Mouse (Mus musculus) kidney, embryonic 16.5 days (tissue): ENCODE measurements at regions not wholly inside any gene's neighbourhood (a gene's known extent, or its start where the extent isn't known, plus 50 kb on each side); places are given as distances from the start of the nearest gene placed in this dataset.
A peak's percentile ranks its signal among the peaks of the same experiment; 100 is the strongest.

Experiments
- ATAC-seq: fragments of 200-750 bp; cut with Nextera tagmentation; 2 replicates; pipeline ENCODE4 v1.8.0; 2017; ENCODE audit warnings: moderate TSS enrichment; ENCODE audit not compliant: low FRiP score, low TSS enrichment
- H3K27ac ChIP-seq: fragments of 300-500 bp; sonication (generic); 2 replicates; pipeline ENCODE4 v1.5.1; 2014; ENCODE audit warnings: low read length
- H3K27me3 ChIP-seq: fragments of 300-500 bp; sonication (generic); 2 replicates; pipeline ENCODE4 v1.6.1; 2014; ENCODE audit warnings: low read length, control low read depth, mixed read lengths; ENCODE audit not compliant: insufficient read depth
- H3K36me3 ChIP-seq: fragments of 300-500 bp; sonication (generic); 2 replicates; pipeline ENCODE4 v1.6.1; 2014; ENCODE audit warnings: low read length, control low read depth, mixed read lengths; ENCODE audit not compliant: insufficient read depth
- H3K4me1 ChIP-seq: fragments of 300-500 bp; sonication (generic); 2 replicates; pipeline ENCODE4 v1.6.1; 2014; ENCODE audit warnings: low read length, control low read depth, mixed read lengths; ENCODE audit not compliant: insufficient read depth
- H3K4me2 ChIP-seq: fragments of 300-500 bp; sonication (generic); replicated peaks from 2 replicates; pipeline ENCODE4 v1.6.1; 2014; ENCODE audit warnings: low read depth, low read length
- H3K4me3 ChIP-seq: fragments of 300-500 bp; sonication (generic); 2 replicates; pipeline ENCODE4 v1.5.1; 2014; ENCODE audit warnings: mild to moderate bottlenecking, low read length
- H3K9ac ChIP-seq: fragments of 300-500 bp; sonication (generic); replicated peaks from 2 replicates; pipeline ENCODE4 v1.6.1; 2014; ENCODE audit warnings: low read length
- H3K9me3 ChIP-seq: fragments of 300-500 bp; sonication (generic); 2 replicates; pipeline ENCODE4 v1.6.1; 2016; ENCODE audit warnings: low read length, control low read depth
- WGBS: fragments of 180-500 bp; shearing (Covaris S2); extraction: QIAGEN DNeasy Blood & Tissue Kit; methylation state at CpG from one replicate; pipeline ENCODE4 v1.1.7; 2014; 5-methylcytosine and 5-hydroxymethylcytosine counted together

DNA sequence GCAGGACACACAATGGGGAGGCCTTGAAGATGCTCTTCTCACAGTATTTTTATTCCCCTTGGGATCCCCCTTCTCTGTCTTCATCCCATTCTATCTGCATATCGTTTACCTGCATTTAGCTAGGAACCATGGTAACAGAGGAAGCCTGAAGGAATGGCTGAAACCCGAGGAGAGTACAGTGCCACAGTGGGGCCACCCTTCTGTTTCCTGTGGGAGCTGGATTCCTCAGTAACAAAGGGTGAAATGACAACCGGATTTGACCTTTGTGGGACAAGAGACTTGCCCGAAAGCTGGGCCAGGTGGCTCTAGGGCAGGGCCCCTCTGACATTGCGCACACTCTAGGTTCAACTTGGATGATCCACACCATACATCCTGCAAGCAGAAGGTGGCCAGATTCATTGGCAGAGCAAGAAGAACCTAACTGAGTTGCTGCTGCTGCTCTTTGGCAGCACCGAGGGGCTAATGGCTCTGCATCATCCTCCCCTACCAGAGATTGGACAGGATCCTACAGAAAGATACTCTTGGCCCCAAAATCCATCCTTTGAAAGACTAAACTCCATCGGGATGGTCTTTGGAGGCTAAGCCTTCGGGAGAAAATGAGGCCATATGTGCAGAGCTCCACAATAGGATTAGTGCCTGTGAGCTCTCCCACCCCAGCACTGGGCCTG, 310.0 kb downstream of the Sox9 start:
- no peak overlapping the region for H3K27ac ChIP-seq
- ATAC-seq: no peak
- WGBS: 60% methylated on average over 8 of the region's 8 CpGs

GRCm38 (mm10) chr11:113093895-113094445, 311.9 kb downstream of the Sox9 start:
- no peak for ATAC-seq
- Histone ChIP-seq H3K27ac (no peak overlapping the region), H3K27me3 (no peaks in the 10 kb centered on the region), H3K9me3 (no peaks in the 10 kb centered on the region), H3K9ac (no peak overlapping the region), H3K4me2 (no peak overlapping the region), H3K4me1 (peaks cover 13% of the 10 kb centered on the region; the same call in 1 of the 2 replicates), H3K36me3 (no peaks in the 10 kb centered on the region), H3K4me3 (no peak overlapping the region)
- 72% methylated on average over 13 of the region's 13 CpGs for WGBS

More for the DNA sequence above, 310.0 kb downstream of the Sox9 start:
- H3K9me3 ChIP-seq: no peaks in the 10 kb centered on the region
- H3K4me1 ChIP-seq: peaks cover 16% of the 10 kb centered on the region; the same call in 1 of the 2 replicates
- H3K4me2 ChIP-seq: no peak overlapping the region
- H3K4me3 ChIP-seq: no peak overlapping the region
- no peaks in the 10 kb centered on the region for H3K27me3 ChIP-seq
- no peaks in the 10 kb centered on the region for H3K36me3 ChIP-seq
- H3K9ac ChIP-seq: no peak overlapping the region

DNA sequence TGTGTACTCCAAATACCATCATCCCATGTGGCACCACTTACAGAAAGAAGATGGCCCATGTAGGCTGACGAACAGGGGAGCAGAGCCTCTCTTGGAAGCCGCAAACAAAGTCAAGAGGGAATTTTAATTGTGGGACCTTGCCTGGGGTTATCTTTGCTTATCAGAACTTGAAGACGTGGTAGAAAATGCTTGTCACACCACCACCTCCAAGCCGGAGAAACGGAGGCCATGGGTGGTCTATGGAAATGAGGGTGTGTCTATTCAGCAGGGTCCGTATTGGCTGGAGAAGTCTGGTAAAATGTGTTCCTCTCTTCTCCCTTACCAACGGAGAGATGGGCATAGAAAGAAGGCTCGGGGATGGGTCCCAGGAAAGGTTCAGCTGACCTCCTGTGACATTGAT, 313.6 kb downstream of the Sox9 start:
- H3K4me1 ChIP-seq: peaks cover 18% of the 10 kb centered on the region
- H3K9ac ChIP-seq: no peak overlapping the region
- H3K27me3 ChIP-seq: no peaks in the 10 kb centered on the region
- 78% methylated on average over 8 of the region's 8 CpGs for WGBS
- ATAC-seq: no peak
- H3K27ac ChIP-seq: no peak overlapping the region
- no peak overlapping the region for H3K4me3 ChIP-seq
- no peaks in the 10 kb centered on the region for H3K9me3 ChIP-seq
- no peaks in the 10 kb centered on the region for H3K36me3 ChIP-seq
- H3K4me2 ChIP-seq: no peak overlapping the region

DNA sequence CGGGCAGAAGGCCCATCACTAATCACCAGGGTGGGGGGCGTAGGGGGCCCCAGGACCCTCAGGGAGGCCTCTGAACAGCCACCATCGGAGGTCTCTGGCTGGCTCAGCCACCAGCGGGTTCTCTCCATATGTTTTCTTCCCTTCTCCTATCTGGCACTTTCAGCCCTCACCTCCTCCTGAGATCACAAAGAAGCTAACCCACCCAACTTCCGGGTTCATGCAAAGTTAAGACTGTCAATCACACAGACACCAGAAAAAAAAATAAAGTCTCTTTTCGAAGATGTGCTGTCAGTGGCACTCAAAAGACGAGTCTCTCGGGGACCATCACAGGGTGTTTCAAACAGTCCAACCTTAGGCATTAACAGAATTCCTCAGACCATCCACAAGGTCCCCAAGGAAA, 314.2 kb downstream of the Sox9 start:
- no peak for ATAC-seq
- H3K4me2 ChIP-seq: no peak overlapping the region
- H3K27me3 ChIP-seq: no peaks in the 10 kb centered on the region
- 52% methylated on average over 8 of the region's 8 CpGs for WGBS
- no peak overlapping the region for H3K4me3 ChIP-seq
- peaks cover 24% of the 10 kb centered on the region for H3K4me1 ChIP-seq
- no peak overlapping the region for H3K9ac ChIP-seq
- no peak overlapping the region for H3K27ac ChIP-seq
- H3K9me3 ChIP-seq: no peaks in the 10 kb centered on the region
- no peaks in the 10 kb centered on the region for H3K36me3 ChIP-seq

DNA sequence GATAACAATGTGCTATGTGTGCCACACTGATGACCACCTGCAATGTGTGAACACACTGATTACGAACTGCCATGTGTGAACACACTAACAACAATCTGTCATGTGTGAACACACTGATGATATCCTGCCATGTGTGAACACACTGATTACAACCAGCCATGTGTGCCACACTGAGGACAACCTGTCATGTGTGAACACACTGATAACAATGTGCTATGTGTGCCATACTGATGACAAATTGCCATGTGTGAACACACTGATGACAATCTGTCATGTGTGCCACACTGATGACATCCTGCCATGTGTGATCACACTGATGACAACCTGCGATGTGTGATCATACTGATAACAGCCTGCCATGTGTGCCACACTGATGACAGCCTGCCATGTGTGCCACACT, 316.3 kb downstream of the Sox9 start:
- H3K9me3 ChIP-seq: no peaks in the 10 kb centered on the region
- no peak overlapping the region for H3K4me2 ChIP-seq
- H3K4me1 ChIP-seq: peaks cover 41% of the 10 kb centered on the region
- no peak for ATAC-seq
- H3K9ac ChIP-seq: no peak overlapping the region
- H3K4me3 ChIP-seq: no peak overlapping the region
- no peaks in the 10 kb centered on the region for H3K27me3 ChIP-seq
- WGBS: 98% methylated on average over 2 of the region's 2 CpGs
- no peaks in the 10 kb centered on the region for H3K36me3 ChIP-seq
- no peak overlapping the region for H3K27ac ChIP-seq

- ATAC-seq: no peak
- peak overlapping the region; percentile 37; the same call in 1 of the 2 replicates for H3K27ac ChIP-seq
- H3K4me3 ChIP-seq: no peak overlapping the region
- no peaks in the 10 kb centered on the region for H3K27me3 ChIP-seq
- H3K9ac ChIP-seq: no peak overlapping the region
- H3K4me1 ChIP-seq: peaks cover 58% of the 10 kb centered on the region
- H3K36me3 ChIP-seq: no peaks in the 10 kb centered on the region
- H3K4me2 ChIP-seq: peak overlapping the region; percentile 26; the same call in 1 of the 2 replicates
- H3K9me3 ChIP-seq: no peaks in the 10 kb centered on the region
- WGBS: 36% methylated on average over 9 of the region's 9 CpGs
Measured at GRCm38 (mm10) chr11:113100800-113101199, 318.8 kb downstream of the Sox9 start.

GRCm38 (mm10) chr11:113101534-113101933, 319.5 kb downstream of the Sox9 start:
- peak; percentile 29; the same call in 1 of the 2 replicates for ATAC-seq
- Histone ChIP-seq H3K9me3 (no peaks in the 10 kb centered on the region), H3K4me2 (peak overlapping the region; percentile 26), H3K36me3 (no peaks in the 10 kb centered on the region), H3K4me3 (no peak overlapping the region), H3K27ac (peak overlapping the region; percentile 37; the same call in 1 of the 2 replicates), H3K27me3 (no peaks in the 10 kb centered on the region), H3K4me1 (peaks cover 52% of the 10 kb centered on the region), H3K9ac (no peak overlapping the region; the same call in 1 of the 2 replicates)
- 58% methylated on average over 11 of the region's 11 CpGs for WGBS

DNA sequence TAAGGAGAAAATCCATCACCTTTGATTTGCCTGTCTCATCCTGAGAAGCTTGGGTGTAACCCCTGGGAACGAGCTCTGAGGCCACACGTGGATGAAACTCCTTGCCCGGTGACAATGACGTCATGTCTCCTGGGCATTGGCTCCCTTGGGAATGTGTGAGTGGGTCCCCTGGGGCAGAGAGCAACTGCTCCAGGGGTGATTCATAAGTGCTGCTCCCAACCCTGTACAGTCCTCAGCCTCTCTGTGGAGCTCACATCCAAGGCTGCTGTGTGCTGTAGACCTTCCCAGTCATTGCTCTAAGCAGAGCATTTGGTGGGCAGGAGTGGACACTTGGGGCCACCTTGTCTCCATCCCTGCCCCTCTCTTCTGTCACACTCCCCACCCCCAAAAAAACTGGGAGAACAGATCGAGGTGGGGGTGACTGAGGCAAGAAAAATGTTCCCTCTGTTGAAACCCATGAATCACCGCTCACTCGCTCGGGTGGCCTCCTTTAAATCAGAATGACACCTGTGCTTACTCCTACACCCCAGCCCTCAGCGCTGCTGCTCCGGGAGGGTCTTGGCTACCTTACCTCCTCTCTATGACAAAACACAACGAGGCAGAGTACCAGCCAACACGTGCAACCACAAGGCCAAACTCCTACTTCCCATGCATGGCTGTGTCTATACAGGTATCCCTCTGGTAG, 321.3 kb downstream of the Sox9 start:
- ATAC-seq: no peak

DNA sequence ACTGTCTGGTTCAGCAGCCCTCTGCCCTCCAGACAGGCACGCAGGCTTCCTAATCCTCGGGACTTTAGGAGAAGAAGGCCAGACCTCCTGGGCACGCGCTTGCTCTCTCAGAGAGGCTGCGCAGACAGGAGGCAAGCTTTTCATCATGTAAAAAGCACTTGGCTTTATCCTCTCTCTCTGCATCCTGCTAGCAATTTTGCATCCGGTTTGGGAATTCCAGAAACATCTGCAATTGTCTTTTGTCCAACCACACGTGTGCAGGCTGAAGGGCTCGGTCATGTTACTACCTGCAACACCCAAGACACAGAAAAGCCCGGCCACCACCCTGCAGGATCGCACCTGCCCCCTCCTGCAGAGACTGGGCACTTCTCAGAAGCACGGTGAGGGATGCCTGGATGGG, 323.3 kb downstream of the Sox9 start:
- no peak overlapping the region for H3K4me3 ChIP-seq
- no peak for ATAC-seq
- 74% methylated on average over 11 of the region's 11 CpGs for WGBS
- H3K9me3 ChIP-seq: no peaks in the 10 kb centered on the region
- H3K36me3 ChIP-seq: no peaks in the 10 kb centered on the region
- H3K4me1 ChIP-seq: peaks cover 75% of the 10 kb centered on the region
- H3K9ac ChIP-seq: no peak overlapping the region
- no peak overlapping the region for H3K27ac ChIP-seq
- no peak overlapping the region for H3K4me2 ChIP-seq
- H3K27me3 ChIP-seq: peaks cover 3% of the 10 kb centered on the region; the same call in 1 of the 2 replicates

More for the DNA sequence above, 321.3 kb downstream of the Sox9 start:
- Histone ChIP-seq H3K36me3 (no peaks in the 10 kb centered on the region), H3K9me3 (no peaks in the 10 kb centered on the region), H3K4me3 (no peak overlapping the region), H3K4me2 (no peak overlapping the region), H3K9ac (no peak overlapping the region), H3K27ac (no peak overlapping the region), H3K4me1 (peaks cover 67% of the 10 kb centered on the region), H3K27me3 (no peaks in the 10 kb centered on the region)
- WGBS: 39% methylated on average over 12 of the region's 12 CpGs
